Mouse (Mus musculus): ENCODE results near the gene Btbd19. TPM values are rescaled to one million over a fixed set of nuclear protein-coding genes. Genes with fewer than 3 reads are reported as not detected.

Gene Btbd19
- polyA plus RNA-seq, 1 experiment from 2014 or later = 3.9 TPM

DNA sequence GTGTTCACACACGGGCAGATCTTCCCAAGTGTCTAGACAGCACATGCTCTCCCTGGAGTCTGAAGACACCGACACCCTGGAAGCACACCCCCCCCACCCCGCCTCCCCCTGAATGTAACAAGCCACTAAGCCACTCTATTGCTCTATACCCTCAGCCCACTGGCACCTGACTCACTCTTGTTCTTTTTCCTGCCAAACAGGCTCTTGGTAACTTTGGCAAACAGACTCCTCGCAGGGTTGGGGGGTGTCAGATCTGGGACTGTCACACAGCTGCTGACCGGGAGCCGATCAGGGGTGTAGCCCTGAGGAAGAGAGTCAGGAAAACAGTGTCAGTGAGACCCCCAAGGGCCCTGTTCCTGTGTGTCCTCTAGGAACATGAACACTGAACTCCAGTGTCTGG is 5.7 kb upstream of the Btbd19 start:
- 52% methylated on average over 6 of the region's 6 CpGs for WGBS
- Histone ChIP-seq H3K4me1 (ENCODE audit: control insufficient read depth, insufficient read depth, low read length) (peaks cover 18% of the 10 kb centered on the region; the same call in 1 of the 2 replicates), H3K27me3 (ENCODE audit: control insufficient read depth, insufficient read depth, low read depth, low read length) (no peaks in the 10 kb centered on the region), H3K4me3 (ENCODE audit: low read depth, low read length) (no peak overlapping the region), H3K36me3 (ENCODE audit: control insufficient read depth, insufficient read depth, low read length) (peaks cover 11% of the 10 kb centered on the region), H3K9me3 (replicated peaks; ENCODE audit: control insufficient read depth, low read length, poor library complexity, severe bottlenecking) (no peaks in the 10 kb centered on the region), H3K9ac (ENCODE audit: low read depth, low read length) (no peak overlapping the region), H3K4me2 (ENCODE audit: low read length) (no peak overlapping the region), H3K27ac (ENCODE audit: low read length) (no peak overlapping the region)
- ATAC-seq = no peak

DNA sequence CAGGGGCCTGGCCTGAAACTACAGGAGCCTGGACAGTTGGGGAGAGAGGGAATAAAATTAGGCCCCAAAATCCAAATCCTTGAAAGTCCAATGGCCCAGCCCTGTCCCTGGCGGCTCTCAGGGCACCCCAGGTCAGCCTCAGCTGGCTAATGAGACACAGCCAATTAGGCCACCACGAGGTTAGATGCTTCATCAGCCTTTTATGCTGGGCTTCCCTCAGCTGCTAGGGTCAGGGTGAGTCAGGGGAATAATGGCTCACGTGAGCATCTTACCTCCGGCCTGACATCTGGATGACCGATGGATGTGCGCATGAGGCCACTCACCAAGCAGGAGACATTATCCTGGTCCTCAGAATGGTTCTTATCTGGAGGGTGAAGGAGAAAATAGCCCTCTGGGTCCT is 5.3 kb upstream of the Btbd19 start:
- ATAC-seq = no peak
- H3K9ac ChIP-seq (ENCODE audit: low read depth, low read length) = no peak overlapping the region
- H3K4me1 ChIP-seq (ENCODE audit: control insufficient read depth, insufficient read depth, low read length) = peaks cover 19% of the 10 kb centered on the region; the same call in 1 of the 2 replicates
- no peaks in the 10 kb centered on the region for H3K9me3 ChIP-seq (replicated peaks; ENCODE audit: control insufficient read depth, low read length, poor library complexity, severe bottlenecking)
- no peak overlapping the region for H3K27ac ChIP-seq (ENCODE audit: low read length)
- H3K4me2 ChIP-seq (ENCODE audit: low read length) = no peak overlapping the region
- no peak overlapping the region for H3K4me3 ChIP-seq (ENCODE audit: low read depth, low read length)
- 51% methylated on average over 6 of the region's 6 CpGs for WGBS
- peaks cover 11% of the 10 kb centered on the region for H3K36me3 ChIP-seq (ENCODE audit: control insufficient read depth, insufficient read depth, low read length)
- no peaks in the 10 kb centered on the region for H3K27me3 ChIP-seq (ENCODE audit: control insufficient read depth, insufficient read depth, low read depth, low read length)

DNA sequence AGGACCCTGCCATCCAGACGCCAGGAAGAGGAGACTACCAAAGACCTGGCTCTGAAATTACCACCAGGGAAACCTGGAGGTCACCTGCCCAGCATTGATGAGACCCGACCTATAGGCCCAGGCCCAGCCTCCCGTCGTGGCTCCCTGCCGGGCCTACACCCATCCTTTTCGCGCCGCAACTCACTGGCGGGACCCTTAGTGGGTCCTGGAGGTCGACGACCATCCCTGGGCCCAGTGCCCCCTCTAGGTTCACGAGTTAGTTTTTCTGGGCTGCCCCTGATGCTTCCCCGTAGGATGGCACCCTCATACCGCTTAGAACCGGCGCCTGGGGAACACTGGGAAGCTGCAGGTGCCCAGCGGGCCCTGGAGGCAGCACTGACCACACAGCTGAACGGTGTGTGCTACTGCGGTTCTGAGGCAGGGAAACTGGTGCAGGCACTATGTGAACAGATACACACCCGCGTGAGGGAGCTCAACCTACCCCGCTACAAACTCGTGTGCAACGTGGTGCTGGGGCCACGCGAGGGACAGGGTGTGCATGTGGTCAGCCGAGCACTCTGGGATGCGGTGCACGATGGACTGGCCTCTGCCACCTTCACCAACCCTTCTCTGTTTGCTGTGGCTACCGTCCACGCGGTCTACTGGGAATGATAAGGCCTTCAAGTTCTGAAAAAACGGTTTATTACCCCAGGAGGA is 2.6 kb upstream of the Btbd19 start:
- WGBS = 91% methylated on average over 33 of the region's 33 CpGs
- Histone ChIP-seq H3K4me2 (ENCODE audit: low read length) (no peak overlapping the region), H3K9me3 (replicated peaks; ENCODE audit: control insufficient read depth, low read length, poor library complexity, severe bottlenecking) (no peaks in the 10 kb centered on the region), H3K9ac (ENCODE audit: low read depth, low read length) (no peak overlapping the region), H3K27me3 (ENCODE audit: control insufficient read depth, insufficient read depth, low read depth, low read length) (no peaks in the 10 kb centered on the region), H3K4me3 (ENCODE audit: low read depth, low read length) (no peak overlapping the region), H3K36me3 (ENCODE audit: control insufficient read depth, insufficient read depth, low read length) (peaks cover 11% of the 10 kb centered on the region), H3K27ac (ENCODE audit: low read length) (no peak overlapping the region), H3K4me1 (ENCODE audit: control insufficient read depth, insufficient read depth, low read length) (peaks cover 24% of the 10 kb centered on the region)
- no peak for ATAC-seq

DNA sequence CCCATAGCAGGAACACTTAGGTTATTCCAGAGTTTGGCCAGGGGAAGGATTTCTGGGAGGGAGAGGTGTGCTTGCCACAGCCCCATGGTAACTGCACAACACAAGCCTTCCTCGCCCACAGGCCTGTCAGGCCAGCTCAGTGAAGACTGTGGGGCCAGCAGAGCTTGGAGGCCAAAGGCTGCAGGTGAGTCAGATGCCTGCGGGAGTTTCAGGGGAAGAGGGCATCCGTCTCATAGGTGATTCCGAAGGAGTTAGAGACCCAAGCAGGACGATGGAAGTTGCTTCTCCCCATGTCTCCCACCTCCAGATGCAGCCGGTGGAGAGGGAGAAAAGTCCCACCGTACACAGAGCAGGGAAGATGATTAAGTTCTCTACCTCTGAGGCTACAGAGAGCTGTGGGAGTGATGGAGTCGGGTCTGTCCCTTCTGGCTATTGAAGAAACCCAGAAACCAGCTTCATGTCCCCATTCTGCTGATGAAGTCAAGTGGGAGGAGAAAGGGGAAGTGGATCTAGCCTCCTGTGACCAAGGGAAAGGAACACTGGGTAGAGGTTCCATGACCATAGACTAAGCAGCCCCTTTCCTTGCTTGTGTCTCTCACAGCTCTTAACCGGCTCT is 1.3 kb upstream of the Btbd19 start, which contains the start of gene Tctex1d4:
Gene Tctex1d4, plus strand, starts transcription at position 120 of the 616 bp plus-strand sequence.
- Histone ChIP-seq H3K4me3 (ENCODE audit: low read depth, low read length) (no peak within 1 kb of the TSS), H3K27ac (ENCODE audit: low read length) (peak within 1 kb of the TSS; percentile 72), H3K4me1 (ENCODE audit: control insufficient read depth, insufficient read depth, low read length) (peaks cover 13% of the 10 kb centered on the region), H3K4me2 (ENCODE audit: low read length) (no peak within 1 kb of the TSS), H3K9me3 (replicated peaks; ENCODE audit: control insufficient read depth, low read length, poor library complexity, severe bottlenecking) (no peaks in the 10 kb centered on the region), H3K9ac (ENCODE audit: low read depth, low read length) (peak within 1 kb of the TSS; percentile 59; the same call in 1 of the 2 replicates), H3K27me3 (ENCODE audit: control insufficient read depth, insufficient read depth, low read depth, low read length) (no peaks in the 10 kb centered on the region), H3K36me3 (ENCODE audit: control insufficient read depth, insufficient read depth, low read length) (peaks cover 11% of the 10 kb centered on the region)
- WGBS = 87% methylated on average over 9 of the region's 9 CpGs
- no peak for ATAC-seq

DNA sequence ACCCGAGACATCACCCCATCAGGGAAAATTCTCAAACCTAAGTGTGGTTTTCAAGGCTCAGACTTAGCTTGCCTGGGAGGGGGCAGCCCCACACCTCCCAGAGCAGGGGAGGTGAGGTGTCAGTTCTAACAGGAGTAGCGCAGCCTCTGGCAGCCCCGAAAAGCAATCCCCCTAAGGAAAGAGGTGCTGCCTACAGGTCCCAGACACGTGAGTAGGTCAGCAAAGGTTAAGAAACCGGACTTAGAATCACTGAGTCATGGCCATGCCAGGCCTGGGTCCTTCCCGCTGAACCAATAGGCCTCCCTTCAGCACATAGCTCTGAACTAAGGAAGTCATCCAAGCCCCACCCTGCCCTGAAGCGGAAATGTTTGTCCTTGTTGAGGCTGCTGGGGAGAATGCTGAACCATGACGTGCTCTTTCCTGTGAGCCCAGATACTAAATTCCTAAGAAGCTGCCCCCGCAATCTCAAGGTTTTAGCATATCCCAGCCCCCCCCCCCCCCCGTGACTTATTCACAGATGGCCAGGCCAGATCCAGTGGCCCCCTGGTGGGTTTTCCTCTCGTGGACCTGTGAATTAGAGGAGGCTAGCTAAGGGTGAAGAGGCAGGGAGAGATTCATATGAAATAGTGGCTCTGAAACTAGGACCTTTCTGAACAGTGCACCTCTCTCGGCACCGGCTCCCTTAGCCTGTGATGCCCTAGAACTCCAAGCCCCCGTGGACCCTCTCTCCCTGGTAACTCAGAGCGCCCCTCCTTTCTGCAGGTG is 567 bp upstream of the Btbd19 start:
- Histone ChIP-seq H3K9ac (ENCODE audit: low read depth, low read length) (peak overlapping the region; percentile 59; the same call in 1 of the 2 replicates), H3K27ac (ENCODE audit: low read length) (peak overlapping the region; percentile 72), H3K4me2 (ENCODE audit: low read length) (no peak overlapping the region), H3K4me3 (ENCODE audit: low read depth, low read length) (no peak overlapping the region), H3K9me3 (replicated peaks; ENCODE audit: control insufficient read depth, low read length, poor library complexity, severe bottlenecking) (no peaks in the 10 kb centered on the region), H3K36me3 (ENCODE audit: control insufficient read depth, insufficient read depth, low read length) (peaks cover 11% of the 10 kb centered on the region), H3K27me3 (ENCODE audit: control insufficient read depth, insufficient read depth, low read depth, low read length) (no peaks in the 10 kb centered on the region), H3K4me1 (ENCODE audit: control insufficient read depth, insufficient read depth, low read length) (peaks cover 10% of the 10 kb centered on the region)
- WGBS = 47% methylated on average over 15 of the region's 15 CpGs
- no peak for ATAC-seq

DNA sequence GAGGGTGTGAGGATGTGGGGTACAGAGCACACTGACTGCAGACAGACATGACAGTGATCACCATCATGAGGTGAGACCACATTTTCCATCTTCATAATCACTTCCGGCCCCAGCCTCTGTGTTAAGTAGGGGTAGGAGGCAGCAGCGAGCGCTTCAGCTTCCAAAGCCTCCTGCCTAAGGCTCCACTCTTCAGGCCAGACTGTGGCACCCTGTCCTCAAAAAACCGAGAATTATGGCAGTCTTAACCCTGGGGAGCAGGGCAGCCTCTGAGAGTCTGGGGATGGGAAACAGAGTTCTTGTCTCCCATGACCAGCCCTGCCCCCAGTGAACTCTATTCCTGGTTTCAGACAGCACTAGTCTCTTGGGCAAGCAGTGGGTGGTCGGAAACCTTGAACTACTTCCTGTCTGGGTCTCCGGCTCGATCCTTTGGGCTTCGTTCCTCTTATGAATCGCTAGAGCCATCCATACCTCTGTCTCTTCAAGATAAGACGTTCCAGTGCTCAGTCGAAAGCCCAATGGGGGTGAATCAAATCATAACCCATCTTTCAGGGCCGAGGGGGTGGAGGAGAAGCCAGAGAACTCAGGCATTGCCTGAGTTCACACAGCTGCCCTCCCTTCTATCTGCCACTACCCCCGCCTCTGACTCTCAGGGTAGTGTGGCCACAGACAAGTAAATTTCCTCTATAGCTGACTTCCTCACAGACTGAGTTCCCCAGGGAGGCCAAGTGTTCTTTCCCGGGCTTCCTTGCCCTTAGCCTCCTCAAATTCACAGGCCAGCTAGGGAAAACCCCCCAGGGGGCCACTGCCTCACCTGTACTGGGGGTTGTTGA is 792 bp downstream of the Btbd19 start:
- no peaks in the 10 kb centered on the region for H3K9me3 ChIP-seq (replicated peaks; ENCODE audit: control insufficient read depth, low read length, poor library complexity, severe bottlenecking)
- H3K4me1 ChIP-seq (ENCODE audit: control insufficient read depth, insufficient read depth, low read length) = peaks cover 13% of the 10 kb centered on the region
- no peak for ATAC-seq
- H3K27ac ChIP-seq (ENCODE audit: low read length) = peak overlapping the region; percentile 72
- no peaks in the 10 kb centered on the region for H3K27me3 ChIP-seq (ENCODE audit: control insufficient read depth, insufficient read depth, low read depth, low read length)
- H3K4me2 ChIP-seq (ENCODE audit: low read length) = no peak overlapping the region
- peaks cover 11% of the 10 kb centered on the region for H3K36me3 ChIP-seq (ENCODE audit: control insufficient read depth, insufficient read depth, low read length)
- H3K9ac ChIP-seq (ENCODE audit: low read depth, low read length) = peak overlapping the region; percentile 59
- H3K4me3 ChIP-seq (ENCODE audit: low read depth, low read length) = no peak overlapping the region
- WGBS = 71% methylated on average over 14 of the region's 14 CpGs

DNA sequence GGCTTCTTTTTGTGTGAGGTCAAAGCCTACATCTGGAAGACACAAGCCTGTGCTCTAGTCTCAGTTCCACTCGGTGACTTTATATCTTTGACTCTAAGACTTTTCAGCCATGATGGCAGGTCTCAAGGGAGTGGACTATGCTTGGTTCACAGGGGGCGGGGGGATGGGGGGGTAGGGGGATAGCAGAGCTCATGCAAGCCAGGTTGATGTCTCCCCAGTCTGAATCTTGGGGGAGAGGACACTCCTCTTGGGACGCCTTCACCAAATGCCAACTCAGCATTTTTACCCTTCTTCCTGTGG is 1.4 kb downstream of the Btbd19 start:
- Histone ChIP-seq H3K27me3 (ENCODE audit: control insufficient read depth, insufficient read depth, low read depth, low read length) (no peaks in the 10 kb centered on the region), H3K9ac (ENCODE audit: low read depth, low read length) (no peak overlapping the region), H3K4me2 (ENCODE audit: low read length) (no peak overlapping the region), H3K9me3 (replicated peaks; ENCODE audit: control insufficient read depth, low read length, poor library complexity, severe bottlenecking) (no peaks in the 10 kb centered on the region), H3K4me3 (ENCODE audit: low read depth, low read length) (no peak overlapping the region), H3K36me3 (ENCODE audit: control insufficient read depth, insufficient read depth, low read length) (peaks cover 11% of the 10 kb centered on the region), H3K4me1 (ENCODE audit: control insufficient read depth, insufficient read depth, low read length) (peaks cover 16% of the 10 kb centered on the region), H3K27ac (ENCODE audit: low read length) (no peak overlapping the region)
- ATAC-seq = no peak
- 88% methylated on average over 3 of the region's 3 CpGs for WGBS

DNA sequence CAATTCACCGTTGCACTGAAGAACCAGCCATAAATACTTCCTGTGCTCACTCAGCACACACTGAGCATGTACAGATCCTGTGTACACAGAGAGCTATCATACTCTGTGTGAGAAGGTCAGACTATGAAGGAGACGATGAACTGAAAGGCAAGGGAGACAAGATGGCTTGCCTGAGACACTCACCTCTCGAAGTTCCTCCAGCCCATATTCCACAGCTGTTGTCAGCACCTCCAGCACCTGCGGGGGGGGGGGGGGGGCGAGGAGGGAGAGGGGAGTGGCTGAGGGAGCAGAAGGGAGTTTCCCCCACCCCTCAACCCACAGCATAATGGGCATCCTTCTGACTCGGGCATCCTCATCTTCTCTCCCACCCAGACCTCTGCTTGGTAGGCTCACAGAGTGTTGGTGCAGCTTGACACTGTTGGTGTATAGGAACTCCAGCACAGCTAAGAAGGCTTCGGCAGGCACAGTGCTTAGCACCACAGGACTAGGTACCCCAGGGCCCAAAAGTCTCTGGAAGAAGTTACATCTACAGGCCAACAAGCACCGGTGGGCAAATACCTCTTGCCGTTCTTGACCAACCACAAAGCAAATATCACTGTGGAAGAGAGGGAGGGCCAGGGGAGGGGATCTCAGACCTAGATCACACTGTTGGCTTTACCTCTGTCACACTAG is 1.8 kb downstream of the Btbd19 start:
- no peak overlapping the region for H3K4me3 ChIP-seq (ENCODE audit: low read depth, low read length)
- WGBS = 87% methylated on average over 7 of the region's 9 CpGs
- no peak for ATAC-seq

More for the DNA sequence above, 1.8 kb downstream of the Btbd19 start:
- no peak overlapping the region for H3K4me2 ChIP-seq (ENCODE audit: low read length)
- no peak overlapping the region for H3K27ac ChIP-seq (ENCODE audit: low read length)
- peaks cover 16% of the 10 kb centered on the region for H3K4me1 ChIP-seq (ENCODE audit: control insufficient read depth, insufficient read depth, low read length)
- H3K9ac ChIP-seq (ENCODE audit: low read depth, low read length) = no peak overlapping the region
- H3K36me3 ChIP-seq (ENCODE audit: control insufficient read depth, insufficient read depth, low read length) = peaks cover 8% of the 10 kb centered on the region
- H3K9me3 ChIP-seq (replicated peaks; ENCODE audit: control insufficient read depth, low read length, poor library complexity, severe bottlenecking) = no peaks in the 10 kb centered on the region
- H3K27me3 ChIP-seq (ENCODE audit: control insufficient read depth, insufficient read depth, low read depth, low read length) = no peaks in the 10 kb centered on the region
